Mouse (Mus musculus): Measurements from ENCODE around the gene Cntnap2.

- TF ChIP-seq POLR2A (IDR thresholded peaks at IDR 0.05; ENCODE audit: borderline replicate concordance, low read depth, low read length) (no peak), CTCF (IDR thresholded peaks at IDR 0.05; ENCODE audit: low read depth, low read length) (no peak)
These were observed 212.4 kb downstream of the Cntnap2 start for GRCm38 (mm10) chr6:45271537-45271936.
